Mouse (Mus musculus): ENCODE measurements at regions not wholly inside any gene's neighbourhood (a gene's known extent, or its start where the extent isn't known, plus 50 kb on each side); places are given as distances from the start of the nearest gene placed in this dataset.
A peak's percentile ranks its signal among the peaks of the same experiment; 100 is the strongest.

- DNase-seq (ENCODE audit: low spot score in 2 of 2) = no peak
These were observed 1035.2 kb upstream of the B3galt2 start for GRCm38 (mm10) chr1:142605224-142605623.

GRCm38 (mm10) chr1:142606082-142606481 is 1034.4 kb upstream of the B3galt2 start:
- DNase-seq (ENCODE audit: low spot score in 2 of 2) = no peak

- DNase-seq (ENCODE audit: low spot score in 2 of 2) = no peak
These were observed 1019.0 kb upstream of the B3galt2 start for GRCm38 (mm10) chr1:142621464-142621863.

- DNase-seq (ENCODE audit: low spot score in 2 of 2) = no peak
These were observed 1016.2 kb upstream of the B3galt2 start for GRCm38 (mm10) chr1:142624303-142624702.

- DNase-seq (ENCODE audit: low spot score in 2 of 2) = no peak
These were observed 985.2 kb upstream of the B3galt2 start for GRCm38 (mm10) chr1:142655289-142655688.

- DNase-seq (ENCODE audit: low spot score in 2 of 2) = no peak
These were observed 975.2 kb upstream of the B3galt2 start for GRCm38 (mm10) chr1:142665262-142665661.

- DNase-seq (ENCODE audit: low spot score in 2 of 2) = peak; percentile 4 to 34
These were observed 960.5 kb upstream of the B3galt2 start for GRCm38 (mm10) chr1:142679917-142680316.

- DNase-seq (ENCODE audit: low spot score in 2 of 2) = no peak
These were observed 951.6 kb upstream of the B3galt2 start for GRCm38 (mm10) chr1:142688828-142689227.

- no peak for DNase-seq (ENCODE audit: low spot score in 2 of 2)
These were observed 945.3 kb upstream of the B3galt2 start for GRCm38 (mm10) chr1:142695179-142695578.

- no peak for DNase-seq (ENCODE audit: low spot score in 2 of 2)
These were observed 932.2 kb upstream of the B3galt2 start for GRCm38 (mm10) chr1:142708263-142708662.

GRCm38 (mm10) chr1:142730259-142730658 is 910.2 kb upstream of the B3galt2 start:
- no peak for DNase-seq (ENCODE audit: low spot score in 2 of 2)

GRCm38 (mm10) chr1:142734108-142734507 is 906.4 kb upstream of the B3galt2 start:
- no peak for DNase-seq (ENCODE audit: low spot score in 2 of 2)

- DNase-seq (ENCODE audit: low spot score in 2 of 2) = no peak
These were observed 902.1 kb upstream of the B3galt2 start for GRCm38 (mm10) chr1:142738376-142738775.

- DNase-seq (ENCODE audit: low spot score in 2 of 2) = peak; percentile 5 to 27
These were observed 898.2 kb upstream of the B3galt2 start for GRCm38 (mm10) chr1:142742307-142742706.

- no peak for DNase-seq (ENCODE audit: low spot score in 2 of 2)
These were observed 869.5 kb upstream of the B3galt2 start for GRCm38 (mm10) chr1:142771010-142771409.

All from layer of hippocampus, adult 18-20 months (tissue).